Mouse (Mus musculus) left cerebral cortex, postnatal 10 days (tissue): Measurements from ENCODE around the gene Adap2. TPM values are rescaled to one million over a fixed set of nuclear protein-coding genes. Genes with fewer than 3 reads are reported as not detected.
"Not testable (repeated sequence)": the region's sequence is repeated elsewhere in the genome, so short reads cannot be mapped to it uniquely, and the experiment has no call there.

ENCODE experiments used
- DNase-seq, 2 experiments: peaks; one replicate each; pipeline ENCODE4 v3.0.0; 2021 to 2022; ENCODE audit warnings: low spot score in 2 of 2, mixed read lengths in 1 of 2; ENCODE audit errors: extremely low spot score in 1 of 2
- intact Hi-C: fragments of 180-260 bp; cut with DNase I; formaldehyde crosslinking; loops from one replicate; pipeline ENCODE4 v1.15.1; 2025
- total RNA-seq, 2 experiments: library from RNA; stranded (reverse); gene quantifications; 2 replicates each; pipeline ENCODE4 v1.2.3; 2021

Gene Adap2
- total RNA-seq, 2 experiments from 2014 or later, result 8.3 to 8.5 TPM

DNA sequence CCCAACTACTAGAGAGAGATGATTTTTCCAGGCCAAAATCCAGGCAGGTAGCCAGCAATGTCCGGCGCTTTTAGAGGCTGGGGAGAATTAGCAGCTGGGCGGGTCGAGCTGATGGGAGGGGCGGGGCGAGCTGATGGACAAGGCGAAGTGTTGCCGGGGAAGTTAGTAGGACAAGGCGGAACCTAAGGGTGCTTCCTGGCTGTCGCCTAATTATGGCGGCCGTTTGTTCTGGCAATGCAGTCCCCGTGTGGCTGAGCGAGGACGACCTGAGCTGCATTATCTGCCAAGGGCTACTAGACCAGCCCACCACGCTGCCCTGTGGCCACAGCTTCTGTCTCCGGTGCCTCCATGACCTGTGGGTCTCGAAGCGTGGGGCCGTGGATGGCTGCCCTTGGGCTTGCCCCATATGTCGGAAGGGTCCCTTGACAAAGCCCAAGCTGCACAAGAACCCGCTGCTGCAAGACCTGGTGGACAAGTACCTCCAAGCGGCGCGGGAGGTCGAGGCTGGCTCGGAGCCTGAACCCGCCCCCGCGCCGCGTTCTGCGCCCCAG lies 29.9 kb downstream of the Adap2 start, which contains the start of gene Rnf135:
Rnf135 (plus strand) TSS at position 147 of the 551 bp plus-strand sequence.
- peak; percentile 80 to 96 for DNase-seq
- intact Hi-C loops, result no loop called here

DNA sequence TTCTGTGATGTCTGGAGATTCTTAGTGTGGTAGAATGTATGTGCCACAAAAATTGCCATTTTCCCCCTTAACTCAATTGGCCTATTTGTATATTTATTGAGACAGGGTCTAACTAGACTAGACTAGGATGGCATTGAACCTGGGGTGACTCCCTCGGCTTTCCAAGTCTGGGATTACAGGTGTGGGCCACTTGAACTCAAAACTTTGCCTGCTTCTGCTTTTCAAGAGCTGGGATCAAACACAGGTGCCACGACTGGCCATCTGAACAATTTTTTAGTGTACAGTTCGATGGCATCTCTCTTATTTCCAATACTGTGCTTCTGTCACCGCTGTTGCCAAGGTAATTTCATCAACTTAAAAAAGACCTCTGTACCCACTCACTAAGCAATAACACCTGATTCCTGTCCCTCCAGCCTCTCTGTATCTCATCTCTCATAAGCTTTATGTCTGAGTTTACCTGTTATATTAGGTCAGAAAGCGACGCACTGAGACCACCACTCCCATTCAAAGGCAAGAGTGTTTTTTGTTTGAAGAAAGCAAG lies 30.7 kb downstream of the Adap2 start:
- intact Hi-C loops, result no loop called here
- no peak for DNase-seq

DNA sequence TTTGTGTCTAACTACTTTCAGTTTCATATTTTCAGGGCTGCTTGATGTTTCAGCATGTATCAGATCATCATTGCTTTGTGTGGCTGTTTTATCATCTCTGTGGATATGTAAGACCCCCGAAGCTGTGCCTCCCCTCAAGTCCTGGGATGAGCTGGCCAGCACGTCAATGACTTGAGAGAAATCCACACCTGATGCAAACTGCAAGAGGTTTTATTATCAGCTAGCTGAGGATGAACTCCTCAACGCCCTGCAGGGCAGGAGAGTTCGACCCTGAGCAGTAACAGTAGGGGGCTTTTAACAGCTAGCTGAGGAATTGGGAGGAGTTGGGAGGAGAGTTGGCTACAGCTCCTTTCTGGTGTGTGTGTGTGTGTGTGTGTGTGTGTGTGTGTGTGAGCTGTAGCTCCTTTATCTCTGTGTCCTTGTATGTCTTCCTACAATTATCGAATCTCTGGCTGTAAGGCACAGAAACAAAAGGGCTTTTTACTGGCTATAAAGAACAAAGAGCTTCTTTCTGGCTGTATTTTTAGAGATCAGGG lies 31.6 kb downstream of the Adap2 start:
- DNase-seq, intact Hi-C loops: not testable (repeated sequence)

DNA sequence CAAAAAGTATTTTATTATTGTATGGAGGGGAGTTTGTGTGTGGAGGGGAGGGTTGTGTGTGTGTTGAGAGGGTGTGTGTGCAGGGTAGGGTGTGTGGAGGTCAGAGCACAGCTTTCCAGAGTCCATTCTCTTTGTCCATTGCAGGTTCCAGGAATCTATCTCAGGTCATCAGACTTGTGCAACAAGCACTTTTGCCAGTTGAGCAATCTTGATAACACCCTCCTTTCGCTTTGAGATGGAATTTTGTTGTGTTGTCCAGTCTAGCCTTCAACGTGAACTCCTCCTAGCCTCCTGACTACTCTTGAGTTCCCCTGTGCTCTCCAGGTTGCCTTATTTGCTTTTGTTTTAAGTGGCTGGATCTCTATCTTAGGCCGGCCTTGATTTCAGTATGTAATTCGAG lies 36.4 kb downstream of the Adap2 start:
- no peak for DNase-seq
- intact Hi-C loops, result no loop called here

DNA sequence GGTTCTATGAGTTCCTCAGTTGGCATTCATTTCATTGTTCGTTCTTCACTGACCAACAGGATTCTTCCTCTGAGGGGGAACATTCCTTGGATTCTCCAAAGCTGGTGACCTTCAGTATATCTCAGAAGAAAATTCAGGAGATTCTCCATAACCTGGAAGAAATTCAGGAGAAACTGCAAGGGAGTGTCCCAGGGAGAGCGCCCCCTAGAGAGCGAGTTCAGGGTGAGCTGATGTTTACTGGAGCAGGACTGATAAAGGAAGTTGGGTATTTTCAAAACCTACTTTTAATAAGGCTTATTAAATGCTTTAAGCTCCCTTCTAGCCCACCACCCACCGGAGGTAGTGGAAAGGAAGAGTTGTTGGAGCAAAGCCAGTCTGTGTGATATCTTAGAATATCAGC lies 39.9 kb downstream of the Adap2 start:
- intact Hi-C loops, result no loop called here
- DNase-seq, result no peak

DNA sequence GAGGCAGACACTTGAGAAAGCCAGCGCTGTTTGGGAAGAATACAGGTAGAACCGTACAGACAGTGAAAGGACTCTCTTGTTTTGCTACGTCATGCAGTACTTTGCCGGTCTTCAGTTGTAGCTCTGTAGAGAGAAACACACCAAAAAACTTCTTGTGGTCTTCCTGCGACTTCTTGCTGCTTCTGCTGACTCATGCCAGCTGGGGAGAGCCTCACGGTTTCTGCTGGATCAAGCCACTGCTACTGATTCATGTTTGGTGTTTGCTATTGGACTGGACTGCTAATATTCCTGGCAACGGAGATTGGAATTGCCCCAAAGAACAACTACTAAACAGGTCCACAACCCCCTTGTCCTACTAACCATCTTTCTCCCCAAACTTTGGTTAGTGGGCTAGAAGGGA lies 42.4 kb downstream of the Adap2 start:
- DNase-seq, result no peak

DNA sequence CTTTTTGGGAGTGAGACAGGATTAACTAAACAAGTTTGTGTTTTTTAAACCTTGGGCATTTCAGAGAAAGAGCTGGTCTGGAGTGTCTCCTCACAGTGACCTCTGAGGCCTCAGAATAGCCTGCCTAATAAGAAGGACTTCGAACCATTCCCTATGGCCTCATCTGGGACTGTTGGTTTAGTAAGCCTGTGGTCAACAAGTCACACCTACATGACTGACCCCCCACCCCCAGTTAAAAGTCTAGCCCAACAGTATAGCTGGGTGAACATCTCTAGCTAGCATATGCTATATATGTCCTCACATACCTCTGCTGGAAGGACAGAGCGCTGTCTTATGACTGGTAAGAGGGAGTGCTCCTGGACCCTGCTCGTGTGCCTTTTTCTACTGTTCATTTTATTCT lies 45.4 kb downstream of the Adap2 start:
- DNase-seq, result no peak
- intact Hi-C loops, result no loop called here

More for the DNA sequence above, 42.4 kb downstream of the Adap2 start:
- intact Hi-C loops, result no loop called here

DNA sequence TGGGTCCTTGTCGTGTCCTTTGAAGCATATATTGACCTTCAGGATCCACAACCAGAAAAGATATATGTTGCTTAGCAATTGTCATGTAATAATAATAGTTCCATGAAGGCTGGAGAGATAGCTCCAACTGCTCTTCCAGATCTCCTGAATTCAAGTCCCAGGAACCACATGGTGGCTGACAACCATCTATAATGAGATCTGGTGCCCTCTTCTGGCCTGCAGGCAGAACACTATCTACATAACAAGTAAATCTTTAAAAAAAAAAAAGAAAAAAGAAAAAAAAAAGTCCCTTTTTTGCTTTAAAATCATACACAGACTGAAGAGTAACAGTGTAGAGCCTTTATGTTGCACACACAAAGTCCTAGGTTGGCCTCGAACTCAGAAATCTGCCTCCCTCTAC lies 45.9 kb downstream of the Adap2 start:
- DNase-seq, result no peak
- intact Hi-C loops, result no loop called here

DNA sequence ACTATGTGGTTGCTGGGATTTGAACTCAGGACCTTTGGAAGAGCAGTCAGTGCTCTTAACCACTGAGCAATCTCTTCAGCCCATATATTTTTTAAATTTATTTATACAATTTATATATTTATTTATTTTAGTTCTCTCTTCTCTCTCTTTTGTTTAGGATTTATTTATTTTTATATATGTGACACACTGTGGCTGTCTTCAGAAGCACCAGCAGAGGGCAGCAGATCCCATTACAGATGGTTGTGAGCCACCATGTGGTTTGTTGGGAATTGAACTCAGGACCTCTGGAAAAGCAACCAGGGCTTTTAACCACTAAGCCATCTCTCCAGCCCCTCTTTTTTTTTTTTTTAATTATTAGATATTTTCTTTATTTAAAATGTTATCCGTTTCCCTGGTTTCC lies 46.4 kb downstream of the Adap2 start:
- no peak for DNase-seq
- intact Hi-C loops, result no loop called here

DNA sequence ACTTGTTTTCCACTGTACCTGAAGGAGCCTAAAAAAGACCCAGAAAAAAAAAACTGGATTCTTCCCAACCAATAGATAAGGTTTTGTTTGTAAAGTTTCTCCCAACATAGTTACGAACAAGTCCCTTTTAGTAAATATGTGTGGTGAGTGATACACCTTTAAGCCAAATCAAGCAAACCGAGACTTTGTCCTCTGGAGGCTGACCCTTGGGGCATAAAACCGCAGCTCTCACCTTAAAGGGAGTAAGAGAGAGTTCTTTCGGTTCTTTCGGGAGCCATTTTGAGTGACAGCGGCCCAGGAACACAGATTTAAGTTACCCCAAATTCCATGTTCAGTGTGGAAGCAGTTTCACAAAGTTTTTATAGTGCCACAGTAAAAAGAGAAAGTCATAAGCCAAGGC lies 48.4 kb downstream of the Adap2 start:
- intact Hi-C loops, result no loop called here
- no peak for DNase-seq

DNA sequence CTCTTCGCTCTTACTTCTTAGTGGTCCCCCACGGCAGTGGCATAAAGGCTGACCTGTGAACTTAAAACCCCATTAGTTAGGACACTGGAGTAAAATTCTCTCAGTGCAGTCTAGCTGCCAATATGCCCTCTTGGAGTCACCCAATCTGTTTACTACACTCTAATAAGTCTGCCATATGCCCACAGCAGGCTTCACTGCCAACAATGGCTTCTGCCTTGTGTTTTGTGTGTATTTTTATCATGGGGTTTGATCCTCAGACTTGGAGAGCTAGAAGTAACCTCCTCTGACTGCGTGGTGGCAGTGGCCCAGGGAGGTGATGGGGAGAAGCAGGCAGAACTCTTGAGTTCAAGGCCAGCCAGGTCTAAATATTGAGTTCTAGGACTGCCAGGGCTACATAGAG lies 50.1 kb downstream of the Adap2 start:
- intact Hi-C loops, result no loop called here

DNA sequence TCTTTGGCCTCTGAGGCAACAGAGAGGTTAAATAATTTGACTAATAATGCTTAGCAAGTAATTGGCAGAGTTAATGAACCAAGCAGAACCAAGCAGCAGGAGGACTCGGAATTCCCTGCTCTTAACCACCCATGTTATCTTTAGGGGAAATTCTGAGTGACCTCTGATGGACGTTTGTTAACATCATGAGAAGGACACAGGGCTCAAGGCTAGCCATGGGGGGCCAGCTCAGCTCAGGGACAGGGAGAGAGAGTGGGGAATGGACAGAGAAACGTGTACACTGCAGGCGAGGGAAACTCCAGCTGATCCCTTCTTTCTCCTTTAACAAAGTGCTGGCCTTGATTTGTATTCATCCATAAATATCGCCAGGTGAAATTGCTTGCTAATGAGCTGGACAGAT lies 51.0 kb downstream of the Adap2 start:
- intact Hi-C loops, result no loop called here
- no peak for DNase-seq

More for the DNA sequence above, 50.1 kb downstream of the Adap2 start:
- DNase-seq, result no peak

DNA sequence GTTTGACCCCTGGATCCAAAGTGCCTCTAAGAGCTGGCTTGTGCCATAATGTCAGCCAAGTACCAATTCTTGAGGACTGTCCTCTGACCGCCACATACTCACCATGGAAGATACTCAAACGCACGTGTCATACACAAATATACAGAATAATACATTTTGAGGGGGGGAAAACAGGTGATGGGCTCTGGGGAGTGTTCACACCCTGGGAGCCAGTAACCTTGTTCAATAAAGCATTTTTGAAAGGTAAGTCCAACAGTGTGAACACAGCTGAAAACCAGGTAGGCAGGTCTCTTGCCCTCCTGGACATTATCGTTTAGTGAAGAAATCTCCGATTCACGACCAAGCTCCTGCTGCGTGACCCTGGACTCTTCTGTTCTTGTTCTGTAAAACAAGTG lies 54.6 kb downstream of the Adap2 start:
- intact Hi-C loops, result no loop called here
- no peak for DNase-seq

DNA sequence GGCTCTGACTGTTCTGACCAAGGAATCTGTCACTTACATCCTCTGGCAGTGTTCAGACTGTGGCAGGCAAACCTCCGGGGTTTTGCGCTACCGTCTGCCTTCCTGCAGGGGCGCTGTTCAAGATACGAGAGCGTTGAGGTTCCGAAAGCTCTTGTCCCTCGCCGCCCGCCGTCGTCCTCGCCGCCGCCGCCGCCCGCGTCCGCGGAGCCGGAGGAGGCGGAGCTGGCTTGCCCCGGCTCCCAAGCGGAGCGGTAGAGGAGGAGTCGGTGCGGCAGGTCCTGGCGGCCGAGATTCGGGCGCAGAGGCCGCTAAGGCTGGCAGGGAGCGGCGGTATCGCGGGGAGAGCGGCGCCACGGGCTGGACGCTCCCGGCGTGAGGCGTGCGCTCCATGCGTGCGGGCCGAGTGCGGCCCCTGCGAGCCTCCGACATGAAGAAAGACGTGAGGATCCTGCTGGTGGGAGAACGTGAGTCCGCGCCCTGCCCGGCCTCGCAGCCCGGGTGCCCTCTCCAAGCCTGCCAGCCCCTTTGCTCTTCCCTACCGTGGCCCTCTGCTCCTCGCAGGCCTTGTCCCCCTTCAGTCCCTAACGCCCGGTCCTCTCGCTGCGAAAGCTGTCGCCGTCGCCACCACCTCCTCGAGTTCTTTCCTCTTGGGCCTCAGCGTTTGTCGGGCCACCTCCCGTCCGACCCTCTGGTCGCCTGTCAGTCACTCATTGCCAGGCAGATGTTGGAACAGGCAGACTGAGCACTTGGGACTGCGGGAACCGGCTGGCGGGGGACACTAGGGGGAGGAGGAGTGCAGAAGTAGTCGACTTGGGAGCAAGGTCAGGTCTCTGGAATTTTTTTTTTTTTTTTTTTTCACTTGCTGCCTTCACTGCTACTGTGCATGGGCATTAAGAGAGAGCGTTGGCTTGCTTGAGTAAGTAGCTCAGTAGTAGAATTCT lies 55.2 kb downstream of the Adap2 start, which contains the start of gene Rhot1:
Rhot1 (plus strand) TSS at position 160 of the 941 bp plus-strand sequence.
- intact Hi-C loops, result no loop called here
- peak; percentile 94 to 97 for DNase-seq

DNA sequence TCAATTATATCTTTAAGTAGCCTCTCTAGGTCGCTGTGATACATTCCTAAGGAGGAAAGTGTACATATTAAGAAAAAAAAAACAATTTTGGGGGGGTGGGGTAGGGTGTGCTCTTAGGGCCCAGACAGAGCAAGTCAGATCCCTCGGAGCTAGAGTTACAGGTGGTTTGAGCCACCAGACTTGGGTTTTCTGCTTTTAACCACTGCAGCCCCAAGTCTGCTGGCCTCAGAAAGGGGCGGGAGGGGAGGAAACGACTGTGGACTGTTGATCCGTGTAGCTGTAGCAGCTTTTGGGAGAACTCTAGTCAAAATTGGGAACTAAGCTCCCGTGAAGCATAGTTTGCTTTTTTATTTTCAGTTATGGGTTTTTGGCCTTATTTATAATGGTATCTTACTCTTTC lies 56.4 kb downstream of the Adap2 start:
- no peak for DNase-seq
- intact Hi-C loops, result no loop called here

DNA sequence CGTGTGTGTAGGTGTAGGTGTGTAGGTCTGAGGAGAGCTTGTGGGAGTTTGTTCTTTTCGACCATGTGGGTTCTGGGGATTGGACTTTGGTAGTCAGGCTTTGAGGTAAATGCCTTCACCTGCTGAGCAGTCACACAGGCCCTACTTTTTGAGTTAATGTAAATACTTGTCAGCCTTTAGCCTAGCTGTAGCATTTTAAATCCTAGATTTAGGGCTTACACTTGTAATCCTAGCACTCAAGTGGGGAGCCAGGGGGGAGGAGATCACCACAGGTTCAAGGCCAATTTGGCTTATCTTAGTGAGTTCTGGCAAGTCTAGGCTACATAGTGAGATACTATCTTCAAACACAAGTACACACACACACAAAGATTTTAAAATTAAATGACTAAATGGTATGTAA lies 58.4 kb downstream of the Adap2 start:
- DNase-seq, result no peak
- intact Hi-C loops, result no loop called here

DNA sequence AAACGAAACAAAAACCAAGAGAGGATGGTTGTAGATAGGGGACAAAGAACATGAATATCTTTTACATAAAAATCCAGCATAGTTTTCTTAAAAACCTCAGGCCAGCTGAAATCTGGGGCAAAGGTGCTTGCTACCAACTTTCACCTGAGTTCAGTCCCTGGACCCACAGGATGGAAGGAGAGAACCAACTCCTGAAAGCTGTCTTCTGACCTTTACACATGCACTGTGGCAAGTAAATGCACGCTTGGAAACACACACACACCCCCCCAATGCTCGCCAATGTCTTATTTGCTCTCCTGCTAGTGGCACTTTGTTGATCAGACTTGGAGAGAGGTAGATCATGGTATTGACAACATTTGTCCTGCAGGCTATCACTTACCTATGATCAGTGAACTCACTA lies 61.4 kb downstream of the Adap2 start:
- DNase-seq, result no peak
- intact Hi-C loops, result no loop called here

DNA sequence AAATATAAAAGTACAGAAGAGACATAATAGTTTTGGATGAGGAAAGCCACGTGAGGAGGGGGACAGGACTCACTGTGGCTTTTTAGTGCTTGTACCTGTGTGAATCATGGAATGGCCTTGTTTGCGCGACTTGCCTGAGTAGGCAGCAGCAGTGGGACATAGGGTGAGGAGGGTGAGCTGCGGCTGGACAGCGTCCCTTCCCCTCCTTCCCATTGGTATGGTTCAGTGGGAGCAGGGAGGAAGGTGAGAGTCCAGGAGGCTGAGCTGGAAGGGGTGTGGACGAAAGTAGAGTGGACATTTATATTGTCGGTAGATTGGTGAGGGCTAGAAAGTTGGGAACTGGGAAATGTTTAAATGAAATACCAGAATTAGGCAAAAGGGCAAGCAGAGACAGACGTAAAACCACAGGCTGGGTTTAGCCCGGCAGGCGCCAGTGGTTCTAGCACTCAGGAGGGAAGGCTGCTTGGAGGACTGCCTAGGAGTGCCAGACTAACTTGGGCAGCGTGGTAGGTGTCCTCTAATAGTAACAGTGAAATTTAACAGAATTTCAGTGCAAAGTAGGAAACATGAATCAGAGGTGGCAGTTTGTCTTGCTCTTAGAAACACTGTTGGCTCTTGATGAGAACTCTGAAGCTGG lies 64.9 kb downstream of the Adap2 start:
- intact Hi-C loops, result no loop called here
- DNase-seq, result no peak
